Mouse (Mus musculus): ENCODE data around the gene Spaca7.

GRCm38 (mm10) chr8:12565488-12565887, 7.3 kb upstream of the Spaca7 start:
- TF ChIP-seq POLR2A (IDR thresholded peaks at IDR 0.05; ENCODE audit: extremely low read depth, insufficient read depth, low read length) (no peak), CTCF (IDR thresholded peaks at IDR 0.05; ENCODE audit: extremely low read depth, insufficient read depth, low read length) (no peak)

Data from cortical plate, adult 2 months (tissue).